Mouse (Mus musculus) right cerebral cortex, postnatal 14 days (tissue): ENCODE data around the gene Spryd3.

Source experiments
- DNase-seq: peaks from one replicate; pipeline ENCODE4 v3.0.0; 2022

Gene Spryd3

DNA sequence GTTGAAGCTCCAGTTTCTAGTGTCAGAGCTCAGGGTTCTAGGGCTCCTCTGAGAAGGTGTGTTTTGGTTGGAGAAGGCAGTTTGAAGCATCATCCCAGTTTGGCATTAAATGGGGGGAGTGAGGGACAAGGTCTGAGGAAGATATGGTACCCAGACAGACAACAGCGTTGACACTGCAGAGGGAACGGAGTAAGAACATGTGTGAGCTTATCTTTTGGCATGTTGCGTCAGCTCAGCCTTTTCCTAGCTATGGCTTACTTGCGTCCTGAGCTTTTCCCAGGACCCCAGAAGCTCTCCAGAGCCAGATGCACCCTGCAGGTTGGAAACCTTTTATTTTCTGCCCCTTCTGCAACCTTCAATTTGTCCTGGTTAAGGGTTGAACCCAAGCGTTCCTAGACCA lies 10.1 kb upstream of the Spryd3 start:
- no peak for DNase-seq

DNA sequence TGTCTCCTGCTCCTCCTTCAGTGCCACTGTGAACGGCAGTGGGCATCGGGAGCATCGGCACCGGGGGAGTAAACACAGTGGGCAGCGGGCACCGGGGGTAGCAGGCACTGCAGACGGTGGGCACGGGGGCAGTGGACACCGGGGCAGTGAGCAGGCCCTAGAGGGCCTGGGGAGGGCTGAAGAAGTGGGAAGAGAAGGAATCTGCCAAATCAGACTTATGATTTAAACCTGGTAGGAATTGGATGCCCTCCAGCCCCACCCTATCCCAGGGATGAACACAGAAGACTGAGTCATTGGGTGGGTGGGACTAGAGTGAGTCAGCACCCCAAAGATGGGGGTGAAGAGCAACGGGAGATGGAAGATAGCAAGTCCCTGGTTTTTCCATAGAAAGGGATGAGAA lies 9.3 kb upstream of the Spryd3 start:
- DNase-seq: peak; percentile 44

DNA sequence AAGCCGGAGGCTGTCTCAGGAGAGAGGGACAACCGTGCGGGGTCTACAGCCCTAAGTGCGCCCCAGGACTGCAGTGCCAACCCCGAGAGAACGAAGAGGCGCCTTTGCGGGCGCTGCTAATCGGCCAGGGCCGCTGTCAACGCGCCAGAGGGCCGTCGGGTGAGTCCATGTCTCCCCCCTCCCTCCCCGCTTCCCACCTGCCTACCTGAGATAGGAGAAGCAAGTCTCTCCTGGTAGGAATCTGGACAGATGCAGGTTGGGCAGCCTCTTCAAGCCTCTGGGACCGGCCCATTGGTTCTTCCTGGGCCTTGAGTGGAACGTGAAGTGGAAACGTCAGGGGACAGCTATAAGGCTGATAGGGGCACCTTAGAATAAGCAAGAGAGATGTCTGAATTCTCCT lies 8.7 kb upstream of the Spryd3 start:
- no peak for DNase-seq

DNA sequence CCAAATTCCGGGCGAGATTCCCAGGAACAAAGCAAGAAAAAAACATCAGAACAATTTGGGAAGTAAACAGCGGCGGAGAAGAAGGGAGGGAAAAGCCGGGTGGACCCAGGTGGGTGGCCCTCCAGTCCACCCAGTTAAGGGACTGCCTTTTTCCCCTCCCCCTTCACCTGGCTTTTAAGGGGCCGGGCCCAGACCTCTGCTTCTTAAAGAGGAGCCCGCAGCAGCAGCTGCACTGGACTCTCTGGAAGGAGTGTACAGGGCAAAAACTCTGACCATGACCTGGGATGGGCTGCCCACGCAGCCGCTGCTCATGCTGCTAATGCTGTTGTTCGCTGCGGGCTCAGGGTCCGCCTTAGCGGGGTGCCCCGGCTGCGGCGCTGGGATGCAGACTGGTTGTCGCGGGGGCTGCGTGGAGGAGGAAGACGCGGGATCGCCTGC lies 8.3 kb upstream of the Spryd3 start, which contains the start of gene Igfbp6:
TSS of gene Igfbp6 (plus strand) at position 89 of the 438 bp plus-strand sequence.
- DNase-seq: no peak

DNA sequence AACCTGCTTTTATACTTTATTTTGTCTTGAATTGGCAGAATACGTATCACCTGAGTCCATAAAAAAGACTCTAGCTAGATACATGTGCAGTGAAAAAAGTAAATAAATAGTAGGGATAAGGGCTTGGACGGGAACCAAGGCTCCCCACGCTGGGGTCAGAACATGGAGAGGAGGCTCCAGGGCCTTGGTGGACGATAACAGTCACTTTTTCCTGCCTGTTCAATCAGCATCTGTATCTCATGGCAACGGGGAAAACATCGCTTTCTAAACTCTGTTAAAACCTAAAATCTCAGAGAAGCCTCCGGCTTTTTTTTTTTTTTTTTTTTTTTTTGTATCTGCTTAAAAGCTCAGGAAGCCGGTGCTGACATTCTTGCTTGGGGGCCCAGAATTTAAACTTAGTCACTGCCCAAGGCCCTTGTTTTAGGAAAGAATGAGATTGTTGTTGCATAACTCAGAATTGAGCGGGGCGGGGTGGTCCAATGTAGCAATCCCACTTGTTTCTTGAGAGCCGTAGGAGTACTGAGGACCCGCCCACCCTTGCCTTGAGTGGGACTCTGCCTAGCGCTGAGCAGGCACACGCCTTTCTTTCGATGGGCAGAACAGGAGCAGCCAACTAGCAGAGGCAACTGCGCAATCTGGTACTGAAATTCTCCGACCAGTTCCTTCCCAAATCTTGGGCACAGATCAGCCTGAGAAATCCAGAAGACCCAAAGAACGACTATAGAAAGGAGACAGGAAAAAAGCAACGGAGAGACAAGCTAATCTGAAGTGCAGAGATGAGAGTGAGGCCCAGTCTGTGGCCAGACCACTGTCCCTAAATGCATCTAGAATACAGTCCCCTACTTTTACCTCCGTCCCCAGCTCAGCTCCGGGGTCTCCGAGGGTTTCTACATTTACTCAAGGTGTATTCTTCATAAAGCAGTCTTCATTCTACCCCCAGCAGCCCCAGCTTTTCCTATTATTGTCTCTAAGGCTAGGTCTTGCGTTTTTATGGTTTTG lies 7.2 kb upstream of the Spryd3 start:
- no peak for DNase-seq

DNA sequence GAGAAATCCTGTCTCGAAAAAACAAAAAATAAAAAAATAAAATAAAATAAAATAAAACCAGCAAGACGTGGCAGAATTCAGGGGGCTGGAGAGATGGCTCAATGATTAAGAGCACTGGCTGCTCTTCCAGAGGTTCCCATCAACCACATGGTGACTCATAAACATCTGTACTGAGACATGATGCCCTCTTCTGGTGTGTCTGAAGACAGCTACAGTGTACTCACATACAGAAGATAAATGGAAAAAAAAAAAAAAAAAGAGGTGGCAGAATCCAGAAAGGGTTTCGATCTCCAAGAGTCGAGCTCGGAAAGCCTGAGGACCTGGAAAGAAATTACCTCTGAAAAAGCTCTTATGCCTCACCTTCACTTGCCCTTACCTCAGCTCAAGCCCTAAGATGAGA lies 5.1 kb upstream of the Spryd3 start:
- DNase-seq: no peak

DNA sequence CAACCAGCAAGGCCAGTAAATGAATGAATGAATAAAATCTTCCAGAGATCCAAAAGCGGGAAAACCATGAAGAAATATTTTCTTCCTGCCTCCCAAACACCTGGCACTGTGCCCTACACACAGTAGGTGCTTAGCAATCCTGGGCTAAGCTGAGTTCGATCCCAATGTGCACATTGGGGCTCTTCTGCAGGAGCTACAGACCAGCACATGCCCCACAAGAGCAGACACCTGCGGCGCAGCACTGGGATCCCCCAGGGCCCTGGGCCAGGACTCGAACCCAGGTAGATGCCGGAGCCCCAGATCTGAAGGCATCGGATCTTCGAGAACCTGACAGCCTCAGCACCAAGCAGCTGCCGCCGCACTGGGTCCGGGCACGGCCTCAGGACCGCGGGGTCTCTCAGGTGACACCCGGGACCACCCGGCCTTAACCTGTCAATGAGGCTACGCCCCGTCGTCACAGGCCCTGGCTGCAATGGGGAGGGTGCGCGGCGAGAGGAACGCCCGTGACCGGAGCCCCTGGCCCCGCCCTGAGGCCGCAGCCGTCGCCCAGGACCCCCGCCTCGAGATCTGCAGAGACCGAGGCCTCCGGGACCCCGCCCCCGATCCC lies 409 bp downstream of the Spryd3 start:
- no peak for DNase-seq

DNA sequence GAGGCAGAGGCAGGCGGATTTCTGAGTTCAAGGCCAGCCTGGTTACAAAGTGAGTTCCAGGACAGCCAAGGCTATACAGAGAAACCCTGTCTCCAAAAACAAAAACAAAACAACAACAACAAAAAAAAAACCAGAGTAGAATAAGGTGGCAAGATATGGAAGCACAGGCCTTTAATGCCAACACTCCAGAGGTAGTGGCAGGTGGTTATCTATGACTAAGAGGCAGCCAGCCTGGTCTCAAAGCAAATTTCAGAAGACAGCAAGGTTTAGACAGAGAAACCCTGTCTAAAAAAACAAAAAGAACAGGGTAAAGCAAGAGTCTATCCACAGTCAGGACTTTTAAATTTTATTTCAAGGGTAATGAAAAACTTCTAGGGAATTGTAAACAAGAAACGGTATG lies 1.3 kb downstream of the Spryd3 start:
- no peak for DNase-seq

DNA sequence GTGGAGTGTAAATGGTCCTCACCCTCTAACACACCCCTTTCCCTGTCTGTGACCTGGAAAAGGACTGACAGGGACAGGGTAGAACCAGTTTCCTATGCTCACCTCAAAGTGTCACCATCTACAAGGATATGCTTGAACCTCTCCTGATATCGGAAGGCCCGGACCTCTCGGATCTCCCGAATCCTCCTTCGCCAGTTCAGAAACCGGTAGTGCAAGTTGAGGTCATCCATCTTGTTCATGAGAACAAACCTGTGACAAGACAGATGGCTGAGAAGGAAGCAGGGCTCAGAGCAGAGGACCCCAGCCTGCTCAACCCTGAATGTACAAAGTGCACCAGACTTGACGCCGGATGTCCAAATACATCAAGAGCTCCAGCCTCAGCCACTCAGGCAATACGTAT lies 2.7 kb downstream of the Spryd3 start:
- no peak for DNase-seq

DNA sequence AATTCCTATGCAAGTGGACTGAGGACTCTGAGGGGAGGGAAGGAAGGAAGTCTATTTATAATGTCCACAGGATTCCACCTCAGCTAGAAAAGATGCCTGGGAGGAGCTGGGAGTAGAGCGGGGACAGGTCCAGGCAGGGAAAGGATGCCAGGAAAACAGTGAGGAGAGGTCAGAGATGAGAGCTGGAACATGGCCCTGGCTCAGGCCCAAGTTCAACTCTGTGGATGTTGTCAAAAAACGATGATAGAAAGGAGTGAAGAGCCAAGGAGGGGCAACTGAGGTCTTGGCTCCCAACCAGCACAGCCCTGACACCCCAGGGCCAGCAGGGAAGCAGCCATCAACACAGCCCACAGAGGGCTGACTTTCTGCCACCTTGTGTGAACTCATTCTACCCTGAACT lies 9.7 kb downstream of the Spryd3 start:
- no peak for DNase-seq

DNA sequence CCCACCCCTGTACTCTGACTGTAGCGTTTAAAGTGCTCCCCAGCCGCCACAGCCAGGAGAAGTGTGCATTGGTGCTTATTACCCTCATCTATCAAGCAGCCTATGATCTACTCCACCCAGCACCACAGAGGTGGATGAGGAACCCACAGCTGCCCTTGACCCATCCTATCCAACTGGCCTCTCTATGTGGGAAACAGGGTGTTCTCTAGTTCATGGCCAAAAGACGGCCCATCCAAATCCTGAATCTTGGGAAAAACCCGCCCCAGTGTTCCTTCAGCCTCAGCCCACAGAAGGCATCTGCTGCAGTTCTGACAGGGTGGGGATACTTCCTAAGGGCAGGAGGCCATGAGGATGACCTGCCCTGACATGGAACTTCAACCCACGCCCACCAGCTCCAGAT lies 15.5 kb downstream of the Spryd3 start:
- DNase-seq: no peak

DNA sequence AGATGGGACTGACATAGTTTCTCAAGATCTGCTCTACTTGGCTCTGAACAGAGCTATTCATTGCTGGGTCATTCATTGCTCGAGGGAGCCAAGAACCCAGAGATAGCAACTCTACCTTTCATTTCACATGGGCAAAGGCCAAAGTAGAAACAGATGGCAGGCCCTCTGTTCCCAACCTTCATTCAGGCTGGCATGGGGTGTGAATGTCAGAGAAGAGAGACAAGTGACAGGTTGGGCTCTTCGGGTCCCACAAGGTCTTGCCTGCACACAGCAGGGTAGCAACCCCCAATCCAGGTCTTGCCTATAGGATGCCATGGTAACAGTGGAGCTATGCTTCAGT lies 16.2 kb downstream of the Spryd3 start:
- no peak for DNase-seq

DNA sequence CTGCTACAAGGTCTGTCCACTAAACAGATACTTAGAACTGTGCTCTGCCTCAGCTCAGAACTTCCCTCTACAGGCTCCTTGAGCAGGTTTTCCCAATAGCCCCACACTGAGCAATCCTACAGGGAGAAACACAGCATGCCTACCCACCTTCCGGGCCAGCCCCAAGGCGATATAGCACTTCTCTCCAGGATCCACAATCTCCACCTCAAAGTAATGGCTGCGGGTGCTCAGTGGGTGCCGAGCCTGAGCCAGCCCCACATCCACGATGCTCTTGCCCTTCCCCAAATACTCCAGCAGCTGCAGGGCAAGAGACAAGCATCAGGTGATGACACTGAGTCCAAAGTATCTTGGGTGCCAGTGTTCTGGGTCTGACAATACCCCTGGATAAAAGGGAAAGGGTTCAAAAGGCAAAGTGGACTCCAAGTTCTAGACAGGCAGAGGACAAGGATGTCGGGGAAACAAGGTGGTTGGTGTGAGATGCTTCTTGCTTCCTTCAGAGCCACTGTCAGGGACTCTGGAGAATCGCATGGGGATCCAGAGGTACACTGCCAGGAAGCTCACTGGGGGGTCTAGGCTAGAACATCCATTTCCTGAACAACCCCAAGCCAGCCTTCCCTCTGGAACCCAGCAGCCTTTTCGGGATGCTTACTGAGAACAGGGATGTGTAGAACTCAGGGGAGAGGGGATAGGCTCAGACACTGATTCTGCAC lies 16.8 kb downstream of the Spryd3 start:
- no peak for DNase-seq

DNA sequence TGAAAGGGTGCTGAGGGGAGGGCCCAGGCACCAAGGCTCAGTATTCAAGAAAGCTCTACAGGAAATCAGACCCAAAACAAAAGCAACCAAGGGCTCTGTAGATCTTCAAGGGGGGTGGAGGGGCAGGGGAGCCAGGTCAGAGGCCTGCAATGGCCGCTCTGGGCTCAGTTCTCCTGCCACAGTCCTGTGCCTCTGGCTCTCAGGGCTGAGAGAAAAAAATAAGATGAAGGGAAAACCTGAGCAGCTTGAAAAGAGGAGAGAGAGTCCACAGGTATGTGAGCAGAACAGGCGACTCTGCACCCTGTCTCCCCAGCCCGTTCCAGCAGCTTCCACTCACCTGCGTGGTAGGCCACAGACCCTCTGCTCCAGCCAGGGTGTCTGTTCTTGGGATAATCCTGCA lies 17.4 kb downstream of the Spryd3 start:
- DNase-seq: no peak

DNA sequence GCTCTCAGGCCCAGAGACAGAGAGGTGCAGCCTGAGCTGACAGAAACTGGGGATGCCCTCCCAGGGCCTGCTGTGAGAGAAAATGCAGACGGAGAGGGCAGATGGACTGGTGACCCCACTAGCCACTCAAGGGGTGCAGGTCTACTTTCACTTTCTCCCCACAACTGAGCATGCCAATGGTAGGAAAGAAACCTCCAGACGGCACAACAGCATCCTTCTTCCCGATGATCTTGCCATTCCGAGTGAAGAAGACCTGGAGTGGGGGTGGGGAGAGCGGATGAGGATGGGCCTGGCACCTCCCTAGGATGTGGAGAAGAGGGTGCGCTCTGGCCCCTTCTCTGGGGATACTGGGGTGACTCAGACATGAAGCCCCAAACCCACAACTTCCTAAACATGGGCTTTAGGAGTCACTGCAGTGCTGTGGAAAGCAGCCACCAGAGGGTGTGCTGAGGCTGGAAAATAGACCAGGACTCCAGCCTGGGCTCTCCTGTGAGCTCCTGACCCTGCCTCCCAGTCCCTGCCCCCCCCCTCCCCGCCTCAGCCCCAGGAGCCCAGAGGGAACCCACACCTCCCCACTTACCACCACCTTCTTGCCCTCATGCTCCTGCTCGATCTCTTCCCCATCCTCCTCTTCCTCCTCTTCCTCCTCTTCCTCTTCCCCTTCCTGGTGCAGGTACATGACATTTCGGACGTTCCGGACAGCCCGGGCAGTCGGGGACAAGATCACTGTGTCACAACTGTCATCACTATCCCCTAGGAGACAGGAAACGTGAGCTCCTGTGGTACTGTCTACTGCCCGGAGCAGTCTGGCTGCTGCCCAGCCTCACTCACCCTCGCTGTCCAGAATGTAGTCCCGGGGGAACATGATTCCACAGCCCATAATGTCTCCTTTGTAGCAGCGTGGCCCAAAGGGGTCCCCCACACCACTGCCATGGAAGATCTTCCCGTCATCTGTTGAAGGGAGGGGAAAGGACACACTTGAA lies 18.3 kb downstream of the Spryd3 start:
- no peak for DNase-seq

DNA sequence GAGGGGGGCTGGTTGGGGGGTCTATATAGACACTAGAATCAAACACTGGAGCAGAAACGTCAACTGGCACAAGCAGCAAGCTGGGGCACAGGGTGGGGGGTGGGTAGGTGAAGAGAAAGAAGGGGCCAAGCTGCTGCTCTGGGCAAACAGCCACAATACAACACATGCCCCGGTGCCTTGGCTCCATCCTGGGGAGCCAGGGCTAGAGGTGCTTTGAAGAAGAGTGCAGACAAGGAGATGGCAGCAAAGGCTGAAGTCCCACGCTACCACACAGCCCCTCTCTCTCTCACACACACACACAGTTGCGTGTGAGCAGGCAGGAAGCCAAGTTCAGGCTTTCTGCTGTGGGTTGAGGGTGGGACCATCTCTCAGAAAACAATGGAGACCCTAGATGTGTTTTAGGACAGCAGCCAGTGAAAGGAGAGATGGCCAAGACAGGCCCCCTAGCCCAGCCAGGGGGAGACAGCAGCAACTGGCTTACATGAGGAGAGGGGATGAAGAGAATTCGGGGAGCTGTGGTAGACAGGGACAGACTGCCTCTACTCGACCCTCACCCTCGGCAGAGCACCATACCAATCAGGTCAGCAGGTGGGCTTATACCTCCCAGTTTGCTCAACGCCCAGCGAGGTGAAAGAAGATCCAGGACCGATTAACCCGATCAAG lies 19.1 kb downstream of the Spryd3 start:
- DNase-seq: no peak

DNA sequence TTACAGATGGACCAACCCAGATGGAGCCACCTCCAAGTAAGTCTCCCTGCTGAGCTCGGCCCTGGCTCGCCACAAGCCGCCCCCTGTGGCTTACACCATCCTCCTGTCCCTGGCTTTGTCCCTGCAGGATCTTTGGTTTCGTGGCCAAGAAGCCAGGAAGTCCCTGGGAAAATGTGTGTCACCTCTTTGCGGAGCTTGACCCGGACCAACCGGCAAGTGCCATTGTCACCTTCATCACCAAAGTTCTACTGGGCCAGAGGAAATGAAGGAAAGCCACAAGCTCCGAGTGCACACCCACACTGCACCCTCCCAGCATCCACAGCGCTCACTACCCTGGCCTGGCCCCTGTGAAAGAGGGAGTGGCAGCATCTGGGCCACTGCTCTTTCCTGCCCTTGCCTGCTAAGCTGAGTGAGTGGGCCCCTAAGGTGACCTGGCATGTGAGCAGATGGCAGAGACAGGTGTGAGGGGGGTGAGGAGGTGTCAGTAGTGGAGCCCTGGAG lies 20.3 kb downstream of the Spryd3 start:
- no peak for DNase-seq

DNA sequence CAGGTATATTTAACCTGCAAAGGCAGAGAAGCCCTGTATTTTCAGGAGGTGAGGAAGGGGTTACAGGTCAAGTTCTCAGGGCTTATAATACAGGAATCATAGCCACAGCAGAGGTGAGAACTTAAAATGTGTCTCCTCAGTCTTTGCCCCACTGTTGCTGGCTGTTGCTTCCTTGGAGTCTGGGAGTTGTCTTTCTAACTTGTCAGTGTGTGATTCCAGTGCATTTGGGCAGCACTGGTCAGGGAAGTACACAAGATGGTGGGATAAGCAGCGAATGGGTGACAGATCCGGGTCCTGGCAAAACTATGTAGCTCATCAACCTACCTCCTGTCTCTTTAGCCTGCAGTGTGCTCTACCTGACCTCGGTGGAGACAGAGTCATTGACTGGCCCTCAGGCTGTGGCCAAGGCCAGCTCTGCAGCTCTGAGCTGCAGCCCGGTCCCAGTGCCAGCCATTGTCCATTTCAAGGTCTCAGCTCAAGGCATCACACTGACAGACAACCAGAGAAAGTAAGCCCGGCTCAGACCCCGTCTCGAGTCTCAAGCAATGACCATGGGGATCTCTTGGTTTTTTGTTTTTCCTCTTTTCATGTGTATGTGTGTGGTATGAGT lies 21.3 kb downstream of the Spryd3 start:
- no peak for DNase-seq

DNA sequence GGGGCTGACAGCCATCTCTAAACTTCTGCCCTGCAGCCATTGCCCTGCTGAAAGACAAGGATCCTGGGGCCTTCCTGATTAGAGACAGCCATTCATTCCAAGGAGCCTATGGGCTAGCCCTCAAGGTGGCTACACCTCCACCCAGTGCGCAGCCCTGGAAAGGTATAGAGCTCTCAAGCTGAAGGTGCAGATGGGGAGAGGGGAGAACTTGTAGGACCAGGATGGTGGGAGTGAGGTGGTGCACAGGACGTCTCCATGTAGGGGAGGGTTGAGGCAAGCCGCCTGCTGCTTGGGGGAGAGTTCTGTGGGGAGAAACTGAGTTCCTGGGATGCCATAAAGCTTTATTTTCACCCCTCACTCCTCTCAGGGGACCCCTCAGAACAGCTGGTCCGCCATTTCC lies 22.4 kb downstream of the Spryd3 start:
- DNase-seq: no peak

DNA sequence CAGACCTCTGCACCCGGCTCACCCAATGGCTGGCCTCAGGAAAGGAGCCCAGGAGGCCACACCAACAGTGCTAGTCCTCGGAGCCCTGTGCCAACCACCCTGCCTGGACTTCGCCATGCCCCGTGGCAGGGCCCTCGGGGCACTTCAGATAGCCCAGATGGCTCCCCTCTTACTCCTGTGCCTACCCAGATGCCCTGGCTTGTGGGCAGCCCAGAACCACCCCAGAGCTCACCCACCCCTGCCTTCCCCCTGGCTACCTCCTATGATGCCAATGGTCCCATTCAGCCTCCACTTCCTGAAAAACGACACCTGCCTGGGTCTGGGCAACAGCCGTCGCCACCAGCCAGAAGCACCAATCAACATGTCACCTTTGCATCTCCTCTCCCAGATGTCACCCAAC lies 23.2 kb downstream of the Spryd3 start:
- no peak for DNase-seq

DNA sequence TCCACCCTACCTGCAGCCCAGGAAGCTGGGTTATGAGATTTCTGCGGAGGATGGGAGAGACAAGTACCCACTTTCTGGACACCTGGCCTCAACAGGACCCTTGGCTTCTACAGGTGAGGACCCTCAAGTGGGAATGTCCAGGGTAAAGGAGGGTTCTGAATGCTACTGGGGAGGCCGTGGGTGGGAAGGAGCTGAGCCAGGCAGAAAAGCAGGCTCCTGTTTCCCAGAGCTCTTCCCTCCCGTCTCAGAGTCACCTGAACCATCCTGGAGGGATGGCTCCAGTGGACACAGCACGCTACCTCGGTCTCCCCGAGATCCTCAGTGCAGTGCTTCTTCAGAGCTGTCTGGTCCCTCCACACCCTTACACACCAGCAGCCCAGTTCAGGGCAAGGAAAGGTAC lies 23.9 kb downstream of the Spryd3 start:
- no peak for DNase-seq

DNA sequence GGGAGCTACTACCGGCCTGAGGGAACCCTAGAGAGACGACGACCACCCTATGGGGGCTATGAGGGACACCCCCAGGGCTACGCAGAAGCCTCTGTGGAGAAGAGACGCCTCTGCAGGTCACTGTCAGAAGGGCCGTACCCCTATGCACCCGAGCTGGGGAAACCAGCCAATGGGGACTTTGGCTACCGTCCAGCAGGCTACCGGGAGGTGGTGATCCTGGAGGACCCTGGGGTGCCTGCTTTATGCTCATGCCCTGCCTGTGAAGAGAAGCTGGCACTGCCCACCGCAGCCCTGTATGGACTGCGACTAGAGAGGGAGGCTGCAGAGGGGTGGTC lies 24.6 kb downstream of the Spryd3 start:
- no peak for DNase-seq
